Comparison of ENCODE assay signal across 1 mouse cellular context in the genomic region with DNA sequence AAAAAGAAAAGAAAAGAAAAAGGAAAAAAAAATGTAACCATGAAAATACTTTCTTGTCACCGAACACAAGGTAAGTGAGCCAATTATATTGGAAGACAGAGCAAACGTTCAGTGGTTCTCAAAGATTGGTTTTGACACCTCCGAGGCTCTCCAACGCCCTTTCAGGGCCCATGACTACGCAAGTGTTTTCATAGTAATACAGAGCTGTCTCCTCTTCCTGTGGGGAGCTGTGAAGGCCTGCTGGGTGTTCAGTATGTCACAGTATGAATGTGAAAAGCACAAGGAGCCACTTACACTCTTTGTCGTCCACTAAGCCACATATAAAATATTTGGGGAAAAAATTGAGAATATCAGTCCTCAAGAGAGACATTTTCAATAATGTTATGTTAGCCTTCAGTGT.
TF ChIP-seq lines count a peak whose summit lies in the region.

No protein-coding gene starts in this region.

TF ChIP-seq in CH12.LX, 34 proteins besides CTCF, POLR2A, EP300 and RAD21:
- no peak for TF ChIP-seq HCFC1 (IDR thresholded peaks at IDR 0.05; ENCODE audit: low read depth, low read length)
- no peak for TF ChIP-seq SIN3A (IDR thresholded peaks at IDR 0.05; ENCODE audit: low read length)
- TF ChIP-seq E2F4 (IDR thresholded peaks at IDR 0.05; ENCODE audit: insufficient replicate concordance, low read depth, low read length): no peak
- no peak for TF ChIP-seq MEF2A (IDR thresholded peaks at IDR 0.05; ENCODE audit: borderline replicate concordance, low read depth, low read length)
- no peak for TF ChIP-seq RCOR1 (conservative IDR thresholded peaks at IDR 0.05; ENCODE audit: low read depth, low read length)
- no peak for TF ChIP-seq ZNF384 (IDR thresholded peaks at IDR 0.05; ENCODE audit: low read depth, low read length)
